Mouse (Mus musculus) layer of hippocampus, adult 18-20 months (tissue): ENCODE results near the gene Arhgef40. TPM values are rescaled to one million over a fixed set of nuclear protein-coding genes. Genes with fewer than 3 reads are reported as not detected.
"Not testable (repeated sequence)": the region's sequence is repeated elsewhere in the genome, so short reads cannot be mapped to it uniquely, and the experiment has no call there.

ENCODE experiments used
- DNase-seq, 2 experiments: peaks; one replicate each; pipeline ENCODE4 v3.0.0; 2022; ENCODE audit warnings: low spot score in 2 of 2
- total RNA-seq, 2 experiments: library from RNA; stranded (reverse); gene quantifications; 2 replicates each; pipeline ENCODE4 v1.2.3; 2021

The Arhgef40 gene
- total RNA-seq, 2 experiments from 2014 or later = 25.8 to 30.0 TPM

GRCm38 (mm10) chr14:52018248-52019050 is 33.9 kb downstream of the Arhgef40 start:
- no peak for DNase-seq

DNA sequence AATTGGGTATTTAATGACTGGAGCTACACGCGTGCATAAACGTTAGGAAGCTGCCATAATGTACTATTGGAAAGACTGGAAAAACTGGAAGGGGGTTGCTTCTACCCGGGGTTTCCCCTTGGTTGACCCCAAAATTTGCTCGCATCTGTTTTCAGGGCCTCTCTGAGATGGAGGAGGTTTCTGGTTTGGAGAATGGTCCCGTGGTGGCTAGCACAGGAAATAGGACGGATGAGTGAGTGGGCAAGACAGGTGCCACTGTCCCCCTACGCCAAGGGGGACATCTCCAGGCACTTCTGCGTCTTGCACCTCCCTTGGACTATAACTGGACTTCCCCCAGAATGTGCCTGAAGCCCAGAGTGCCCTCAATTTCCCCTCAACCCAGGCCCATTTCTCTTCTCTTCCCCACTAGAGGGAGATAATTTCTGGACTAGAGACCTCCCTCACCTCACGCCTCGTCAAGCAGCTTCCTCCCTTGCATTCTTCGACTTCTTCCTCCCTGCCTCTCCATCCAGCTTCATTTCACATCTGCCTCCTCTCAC is 34.6 kb downstream of the Arhgef40 start:
- no peak for DNase-seq

DNA sequence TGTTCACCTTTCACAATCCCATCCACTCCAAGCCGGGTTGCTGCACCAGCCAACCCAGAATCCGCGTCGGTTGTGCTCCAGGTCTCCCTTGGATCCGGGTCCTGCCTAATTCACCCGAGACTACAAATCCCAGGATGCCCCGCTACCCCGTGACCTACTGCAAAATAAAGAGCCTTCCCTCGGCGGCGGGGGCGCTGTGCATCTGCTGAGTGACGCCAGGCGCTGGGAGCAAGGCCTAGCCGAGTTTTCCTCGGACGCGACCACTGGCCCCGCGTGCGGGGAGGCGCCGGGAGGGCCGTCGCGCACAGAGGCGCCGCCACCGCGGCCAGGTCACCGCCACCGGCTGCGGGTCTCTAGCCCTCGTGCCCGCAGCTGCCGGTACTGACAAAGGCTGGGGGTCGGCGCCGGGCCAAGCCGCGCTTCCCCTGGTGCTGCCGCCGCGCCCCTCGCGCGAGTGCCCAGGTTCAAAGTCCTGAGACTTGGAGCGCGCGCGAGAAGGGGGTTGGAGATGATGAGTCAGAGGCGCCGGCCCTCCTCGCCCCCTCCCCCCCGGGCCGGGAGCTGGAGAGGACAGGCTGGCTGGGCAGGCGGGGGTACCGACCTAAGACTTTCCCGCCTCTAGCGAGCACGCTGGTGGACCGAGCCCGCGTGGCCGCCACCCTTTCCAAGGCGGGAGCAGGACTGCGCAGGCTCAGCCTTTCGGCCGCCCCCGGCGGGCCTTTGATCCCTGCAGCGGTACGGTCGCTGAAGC is 35.2 kb downstream of the Arhgef40 start:
- peak; percentile 98 to 99 for DNase-seq

- peak; percentile 39 to 70 for DNase-seq
Measured at GRCm38 (mm10) chr14:52020486-52021137, 36.1 kb downstream of the Arhgef40 start, which contains the start of gene Zfp219. Gene Zfp219, minus strand, starts transcription at chr14:52020733.

DNA sequence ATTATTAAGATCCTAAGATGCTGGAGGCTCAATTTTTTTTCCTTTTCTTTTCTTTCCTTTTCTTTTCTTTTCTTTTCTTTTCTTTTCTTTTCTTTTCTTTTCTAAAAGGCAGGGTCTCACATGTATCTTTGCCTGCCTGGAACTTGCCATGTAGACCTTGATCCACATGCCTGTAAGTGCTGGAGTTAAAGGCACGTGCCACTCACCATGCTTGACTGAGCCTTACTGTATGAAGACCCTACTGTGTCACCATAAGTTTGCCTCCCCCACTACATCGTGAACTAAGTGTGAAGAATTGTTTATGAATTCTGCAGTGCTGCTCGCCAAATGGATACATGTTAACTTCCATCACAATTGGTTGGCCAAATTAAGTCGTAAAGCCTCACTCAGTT is 36.6 kb downstream of the Arhgef40 start:
- DNase-seq = no peak

DNA sequence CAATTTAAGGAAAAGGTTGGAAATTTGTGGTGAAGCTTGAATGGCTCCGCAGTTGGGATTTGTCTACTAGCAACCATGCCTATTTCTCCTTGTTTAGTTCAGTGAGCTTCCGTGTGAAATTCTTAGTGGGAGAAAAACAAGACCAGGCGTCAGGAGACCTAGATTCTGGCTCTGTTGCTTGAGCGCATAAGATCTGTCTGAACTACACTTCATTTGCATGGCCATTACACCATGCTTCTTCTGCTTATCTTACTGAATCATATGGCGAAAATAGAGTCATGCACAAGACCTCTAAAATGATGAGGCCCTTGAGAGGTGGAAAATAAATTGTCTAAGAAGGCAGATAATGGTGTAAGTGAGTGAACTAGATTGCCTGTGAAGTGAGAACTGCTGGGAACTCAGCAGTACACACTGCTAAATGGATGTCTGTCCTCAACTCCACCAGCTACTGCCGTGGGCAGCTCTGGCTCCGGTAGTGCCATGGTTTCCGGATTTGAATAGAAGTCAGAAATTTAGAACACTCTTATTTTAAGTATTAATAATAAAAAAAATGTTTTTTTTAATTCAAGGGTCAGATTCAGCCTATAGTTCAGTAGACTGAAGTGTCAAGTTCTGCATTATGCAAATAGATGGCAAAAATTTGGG is 37.2 kb downstream of the Arhgef40 start:
- no peak for DNase-seq

DNA sequence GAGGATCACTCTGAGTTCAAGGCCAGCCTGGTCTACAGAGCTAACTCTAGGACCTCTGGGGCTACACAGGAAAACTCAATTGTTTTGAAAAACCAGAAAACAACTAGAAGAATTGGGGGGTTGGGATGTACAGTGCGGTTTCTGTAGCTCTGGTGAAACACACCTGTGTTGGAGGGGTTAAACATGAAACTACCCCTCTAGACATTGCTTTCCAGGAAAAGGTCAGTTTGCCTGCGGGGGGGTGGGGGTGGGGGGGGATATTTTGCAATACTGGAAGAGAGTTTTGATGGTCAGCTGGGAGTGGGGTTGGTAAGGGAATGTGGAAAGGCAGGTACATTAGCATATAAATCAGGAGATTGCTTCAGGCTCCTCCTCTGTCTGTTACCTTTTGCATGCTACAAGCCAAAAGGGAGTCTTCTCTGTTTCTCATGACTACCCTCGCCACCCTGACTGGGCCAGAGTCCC is 37.8 kb downstream of the Arhgef40 start:
- DNase-seq = no peak

GRCm38 (mm10) chr14:52022709-52023459 is 38.4 kb downstream of the Arhgef40 start:
- DNase-seq = peak; percentile 56 to 89

- DNase-seq = no peak
Measured at GRCm38 (mm10) chr14:52024133-52024532, 39.6 kb downstream of the Arhgef40 start.

- DNase-seq = no peak
Measured at GRCm38 (mm10) chr14:52026342-52026741, 41.8 kb downstream of the Arhgef40 start.

DNA sequence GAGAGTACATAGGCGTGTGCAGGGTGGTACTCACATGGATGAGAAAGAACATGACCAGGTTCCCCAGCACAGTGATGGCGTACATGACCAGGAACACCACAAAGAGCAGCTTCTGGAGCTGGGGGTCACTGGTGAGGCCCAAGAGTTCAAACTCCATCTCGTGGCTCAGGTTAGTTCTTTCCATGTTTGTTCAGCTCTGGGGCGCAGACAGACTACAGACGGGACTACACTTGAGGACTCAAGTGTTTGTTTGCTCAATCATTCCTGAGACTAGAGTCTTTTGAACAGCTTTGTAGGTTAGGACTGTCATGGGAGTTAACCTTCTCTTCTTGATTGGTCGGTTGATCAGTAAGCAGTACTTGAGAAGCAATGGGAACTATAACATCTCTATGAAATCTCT is 51.4 kb downstream of the Arhgef40 start:
- no peak for DNase-seq

DNA sequence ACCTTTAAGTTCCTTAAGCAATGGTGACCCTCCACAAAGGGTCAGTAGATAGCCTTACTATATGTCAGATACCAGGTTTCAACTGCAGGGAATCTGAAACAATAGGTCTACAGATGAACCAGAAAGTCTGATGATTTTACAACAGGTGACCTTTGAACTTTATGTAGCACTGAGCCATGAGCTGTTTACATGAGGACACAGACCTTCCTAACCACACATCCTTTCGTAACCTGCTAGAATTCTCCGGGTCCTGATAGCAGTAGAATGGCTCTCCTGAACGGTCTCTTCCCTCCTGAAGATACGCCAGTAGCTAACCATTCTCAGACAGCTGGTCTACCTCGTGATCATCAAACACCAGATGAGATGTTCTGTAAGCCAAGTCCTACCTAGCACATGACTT is 54.8 kb downstream of the Arhgef40 start:
- no peak for DNase-seq

DNA sequence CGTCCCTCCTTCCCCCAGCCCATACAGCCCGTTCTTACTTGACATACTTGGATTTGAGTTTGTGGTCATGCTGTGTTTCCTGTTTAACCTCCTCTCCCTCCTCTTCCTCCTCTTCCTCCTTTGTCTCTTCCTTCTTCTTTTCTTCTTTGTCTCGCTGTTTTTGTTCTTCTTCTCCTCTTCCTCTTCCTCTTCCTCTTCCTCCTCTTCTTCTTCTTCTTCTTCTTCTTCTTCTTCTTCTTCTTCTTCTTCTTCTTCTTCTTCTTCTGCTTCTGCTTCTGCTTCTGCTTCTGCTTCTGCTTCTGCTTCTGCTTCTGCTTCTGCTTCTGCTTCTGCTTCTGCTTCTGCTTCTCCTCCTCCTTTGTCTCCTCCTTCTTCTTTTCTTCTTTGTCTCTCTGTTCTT is 57.8 kb downstream of the Arhgef40 start, which contains the start of gene Olfr221:
Olfr221 (minus strand) TSS at position 101 of the 400 bp plus-strand sequence.
- DNase-seq = not testable (repeated sequence)

- no peak for DNase-seq
Measured at GRCm38 (mm10) chr14:52043446-52043845, 58.9 kb downstream of the Arhgef40 start.

GRCm38 (mm10) chr14:52044901-52045678 is 60.6 kb downstream of the Arhgef40 start:
- DNase-seq = peak in 1 of 2 experiments; percentile 36

GRCm38 (mm10) chr14:52045966-52046565 is 61.5 kb downstream of the Arhgef40 start:
- DNase-seq = no peak

DNA sequence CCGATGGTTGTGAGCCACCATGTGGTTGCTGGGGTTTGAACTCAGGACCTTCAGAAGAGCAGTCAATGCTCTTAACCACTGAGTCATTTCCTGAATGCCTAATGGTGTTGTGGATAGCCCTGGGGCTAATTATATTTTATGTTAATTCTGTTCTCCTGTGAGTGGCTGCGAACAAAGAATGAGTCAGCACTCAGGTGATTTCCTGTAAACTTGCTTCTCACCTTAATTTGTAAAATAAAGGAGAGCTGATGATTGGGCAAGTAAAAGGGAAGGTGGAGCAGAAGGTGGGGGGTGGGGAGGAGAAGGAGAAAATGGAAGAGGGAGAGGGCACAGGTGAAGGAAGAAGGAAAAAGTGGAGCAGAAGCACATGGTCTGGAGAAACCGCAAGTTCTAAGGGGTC is 68.2 kb downstream of the Arhgef40 start:
- not testable (repeated sequence) for DNase-seq
